Mouse (Mus musculus) olfactory bulb, adult 2 months (tissue): ENCODE data around the gene Pced1b. TPM values are rescaled to one million over a fixed set of nuclear protein-coding genes. Genes with fewer than 3 reads are reported as not detected.

Experiments
- H3K27ac ChIP-seq: fragments of 200-500 bp; 2 replicates; pipeline ENCODE4 v1.5.1; 2012; ENCODE audit warnings: low read depth, low read length; ENCODE audit not compliant: insufficient read depth
- H3K4me1 ChIP-seq: fragments of 200-500 bp; 2 replicates; pipeline ENCODE4 v1.6.1; 2012; ENCODE audit warnings: low read length; ENCODE audit not compliant: control insufficient read depth, insufficient read depth
- H3K4me3 ChIP-seq: fragments of 200-500 bp; 2 replicates; pipeline ENCODE4 v1.5.1; 2012; ENCODE audit warnings: mild to moderate bottlenecking, low read depth, low read length, moderate library complexity; ENCODE audit not compliant: insufficient read depth
- CTCF ChIP-seq: fragments of 200-500 bp; IDR thresholded peaks from 2 replicates; pipeline ENCODE4 v1.5.1; 2012; ENCODE audit warnings: low read depth, mild to moderate bottlenecking, low read length, moderate library complexity; ENCODE audit not compliant: insufficient read depth
- POLR2A ChIP-seq: fragments of 200-500 bp; IDR thresholded peaks from 2 replicates; pipeline ENCODE4 v1.6.1; 2012; ENCODE audit warnings: mild to moderate bottlenecking, low read depth, low read length, moderate library complexity; ENCODE audit not compliant: insufficient read depth
- WGBS: fragments of 180-500 bp; shearing (Covaris S2); methylation state at CpG from one replicate; pipeline ENCODE4 v1.1.7; 2018; 5-methylcytosine and 5-hydroxymethylcytosine counted together
- polyA plus RNA-seq: library from polyadenylated mRNA; stranded (reverse); fragments of >200 nt; gene quantifications from 2 replicates; pipeline ENCODE4 v1.2.4, GENCODE M21; 2012; ENCODE audit warnings: low replicate concordance; ENCODE audit not compliant: missing spikeins, insufficient read depth, insufficient read length

Gene Pced1b
- polyA plus RNA-seq, 1 experiment: not detected

GRCm38 (mm10) chr15:97229494-97230077 is 17.3 kb upstream of the Pced1b start:
- Histone ChIP-seq H3K27ac (no peak overlapping the region), H3K4me3 (no peak overlapping the region), H3K4me1 (no peaks in the 10 kb centered on the region)
- TF ChIP-seq CTCF: no peak
- no peak for TF ChIP-seq POLR2A
- 92% methylated on average over 11 of the region's 11 CpGs for WGBS

GRCm38 (mm10) chr15:97234076-97234475 is 12.8 kb upstream of the Pced1b start:
- H3K4me3 ChIP-seq: no peak overlapping the region
- 92% methylated on average over 6 of the region's 6 CpGs for WGBS
- no peak for TF ChIP-seq CTCF
- TF ChIP-seq POLR2A: no peak
- H3K4me1 ChIP-seq: peaks cover 10% of the 10 kb centered on the region
- no peak overlapping the region for H3K27ac ChIP-seq

- no peak overlapping the region for H3K4me3 ChIP-seq
- no peak overlapping the region for H3K27ac ChIP-seq
- peaks cover 10% of the 10 kb centered on the region for H3K4me1 ChIP-seq
- TF ChIP-seq CTCF (0 out of 2 replicates have a peak, but pooled peaks have one; percentile 19), POLR2A (no peak)
- WGBS: 34% methylated on average over 7 of the region's 7 CpGs
These were observed 11.7 kb upstream of the Pced1b start for GRCm38 (mm10) chr15:97235183-97235582.

- Histone ChIP-seq H3K4me1 (peaks cover 10% of the 10 kb centered on the region), H3K27ac (no peak overlapping the region), H3K4me3 (no peak overlapping the region)
- TF ChIP-seq CTCF (peak; percentile 82), POLR2A (no peak)
- 61% methylated on average over 9 of the region's 9 CpGs for WGBS
These were observed 10.0 kb upstream of the Pced1b start for GRCm38 (mm10) chr15:97236943-97237342.

GRCm38 (mm10) chr15:97245392-97245791 is 1.5 kb upstream of the Pced1b start:
- WGBS: 75% methylated on average over 18 of the region's 18 CpGs
- TF ChIP-seq POLR2A (no peak), CTCF (no peak)
- peak overlapping the region; percentile 43 for H3K4me3 ChIP-seq

GRCm38 (mm10) chr15:97246256-97246655 is 651 bp upstream of the Pced1b start:
- H3K4me3 ChIP-seq: peak overlapping the region; percentile 47
- TF ChIP-seq POLR2A: no peak
- TF ChIP-seq CTCF: no peak
- H3K27ac ChIP-seq: 0 out of 2 replicates have a peak overlapping the region, but pooled peaks have one; percentile 33
- H3K4me1 ChIP-seq: peaks cover 2% of the 10 kb centered on the region; the same call in 1 of the 2 replicates
- 17% methylated on average over 14 of the region's 14 CpGs for WGBS

More at GRCm38 (mm10) chr15:97245392-97245791, 1.5 kb upstream of the Pced1b start:
- peak overlapping the region; percentile 16 for H3K27ac ChIP-seq
- H3K4me1 ChIP-seq: peaks cover 2% of the 10 kb centered on the region; the same call in 1 of the 2 replicates

- Histone ChIP-seq H3K4me3 (peak overlapping the region; percentile 88), H3K4me1 (peaks cover 5% of the 10 kb centered on the region; the same call in 1 of the 2 replicates), H3K27ac (peak overlapping the region; percentile 48)
- WGBS: 1% methylated on average over 14 of the region's 14 CpGs
- TF ChIP-seq CTCF (no peak), POLR2A (no peak)
These were observed 869 bp downstream of the Pced1b start for GRCm38 (mm10) chr15:97247791-97248161.

- peaks cover 5% of the 10 kb centered on the region; the same call in 1 of the 2 replicates for H3K4me1 ChIP-seq
- peak overlapping the region; percentile 48; the same call in 1 of the 2 replicates for H3K27ac ChIP-seq
- peak overlapping the region; percentile 26 for H3K4me3 ChIP-seq
- TF ChIP-seq POLR2A: no peak
- TF ChIP-seq CTCF: no peak
- 27% methylated on average over 8 of the region's 8 CpGs for WGBS
These were observed 1.4 kb downstream of the Pced1b start for GRCm38 (mm10) chr15:97248296-97248695.

GRCm38 (mm10) chr15:97249322-97249721 is 2.4 kb downstream of the Pced1b start:
- H3K27ac ChIP-seq: no peak overlapping the region
- H3K4me1 ChIP-seq: peaks cover 5% of the 10 kb centered on the region; the same call in 1 of the 2 replicates
- TF ChIP-seq CTCF: no peak
- no peak for TF ChIP-seq POLR2A
- H3K4me3 ChIP-seq: no peak overlapping the region
- WGBS: 97% methylated on average over 10 of the region's 10 CpGs

GRCm38 (mm10) chr15:97252493-97253034 is 5.7 kb downstream of the Pced1b start:
- Histone ChIP-seq H3K4me1 (0 out of 2 replicates have a peak, but pooled peaks cover 3% of the 10 kb centered on the region), H3K4me3 (no peak overlapping the region), H3K27ac (no peak overlapping the region)
- WGBS: 78% methylated on average over 8 of the region's 8 CpGs
- TF ChIP-seq POLR2A: no peak
- no peak for TF ChIP-seq CTCF
